Mouse (Mus musculus): Measurements from ENCODE around the gene Pkp4.

GRCm38 (mm10) chr2:59301671-59302070, 141.0 kb downstream of the Pkp4 start:
- TF ChIP-seq CTCF (IDR thresholded peaks at IDR 0.05) (no peak), EP300 (IDR thresholded peaks at IDR 0.05) (no peak)
